Mouse (Mus musculus) kidney, postnatal 0 days (tissue): ENCODE measurements around the gene Sf3b1. TPM values are rescaled to one million over a fixed set of nuclear protein-coding genes. Genes with fewer than 3 reads are reported as not detected.
"Not testable (repeated sequence)": the region's sequence is repeated elsewhere in the genome, so short reads cannot be mapped to it uniquely, and the experiment has no call there.

Experiments
- ATAC-seq: fragments of 200-750 bp; cut with Nextera tagmentation; replicated peaks from 2 replicates; pipeline ENCODE4 v1.8.0; 2017; ENCODE audit warnings: low read depth, moderate number of reproducible peaks, moderate TSS enrichment, moderate library complexity; ENCODE audit not compliant: low FRiP score
- DNase-seq: peaks from one replicate; pipeline ENCODE4 v3.0.0-alpha.2; 2016; ENCODE audit warnings: low spot score
- H3K27ac ChIP-seq: fragments of 300-500 bp; sonication (generic); 2 replicates; pipeline ENCODE4 v1.5.1; 2014; ENCODE audit warnings: mild to moderate bottlenecking
- H3K27me3 ChIP-seq: fragments of 300-500 bp; sonication (generic); 2 replicates; pipeline ENCODE4 v1.6.1; 2014; ENCODE audit warnings: low read length, mixed read lengths; ENCODE audit not compliant: insufficient read depth
- H3K36me3 ChIP-seq: fragments of 300-500 bp; sonication (generic); 2 replicates; pipeline ENCODE4 v1.6.1; 2014; ENCODE audit warnings: low read length, mixed read lengths; ENCODE audit not compliant: insufficient read depth
- H3K4me1 ChIP-seq: fragments of 300-500 bp; sonication (generic); replicated peaks from 2 replicates; pipeline ENCODE4 v1.6.1; 2014; ENCODE audit warnings: antibody characterized with exemption, low read length, mixed read lengths; ENCODE audit not compliant: insufficient read depth
- H3K4me2 ChIP-seq: fragments of 300-500 bp; sonication (generic); 2 replicates; pipeline ENCODE4 v1.6.1; 2014; ENCODE audit warnings: mild to moderate bottlenecking, low read length, moderate library complexity, mixed read lengths
- H3K4me3 ChIP-seq: fragments of 300-500 bp; sonication (generic); replicated peaks from 2 replicates; pipeline ENCODE4 v1.5.1; 2014; ENCODE audit warnings: low read depth, low read length
- H3K9ac ChIP-seq: fragments of 300-500 bp; sonication (generic); 2 replicates; pipeline ENCODE4 v1.6.1; 2014; ENCODE audit warnings: low read depth, low read length
- H3K9me3 ChIP-seq: fragments of 300-500 bp; sonication (generic); replicated peaks from 2 replicates; pipeline ENCODE4 v1.6.1; 2016; ENCODE audit warnings: low read length, inconsistent platforms, mixed read lengths
- CTCF ChIP-seq: IDR thresholded peaks from 2 replicates; pipeline ENCODE4 v1.5.1; 2016; ENCODE audit warnings: antibody characterized with exemption, low read depth, mild to moderate bottlenecking, moderate library complexity
- WGBS: fragments of 180-500 bp; shearing (Covaris S2); extraction: QIAGEN DNeasy Blood & Tissue Kit; methylation state at CpG from one replicate; pipeline ENCODE4 v1.1.7; 2014; 5-methylcytosine and 5-hydroxymethylcytosine counted together
- polyA plus RNA-seq: library from polyadenylated mRNA; unstranded; fragments of >200 nt; fragmentation: Nextera tagmentation; extraction: Ambion mirVana; gene quantifications from 2 replicates; pipeline ENCODE4 v1.2.1, GENCODE M21; 2015

Gene Sf3b1
- polyA plus RNA-seq, 1 experiment from 2014 or later: 271 TPM

DNA sequence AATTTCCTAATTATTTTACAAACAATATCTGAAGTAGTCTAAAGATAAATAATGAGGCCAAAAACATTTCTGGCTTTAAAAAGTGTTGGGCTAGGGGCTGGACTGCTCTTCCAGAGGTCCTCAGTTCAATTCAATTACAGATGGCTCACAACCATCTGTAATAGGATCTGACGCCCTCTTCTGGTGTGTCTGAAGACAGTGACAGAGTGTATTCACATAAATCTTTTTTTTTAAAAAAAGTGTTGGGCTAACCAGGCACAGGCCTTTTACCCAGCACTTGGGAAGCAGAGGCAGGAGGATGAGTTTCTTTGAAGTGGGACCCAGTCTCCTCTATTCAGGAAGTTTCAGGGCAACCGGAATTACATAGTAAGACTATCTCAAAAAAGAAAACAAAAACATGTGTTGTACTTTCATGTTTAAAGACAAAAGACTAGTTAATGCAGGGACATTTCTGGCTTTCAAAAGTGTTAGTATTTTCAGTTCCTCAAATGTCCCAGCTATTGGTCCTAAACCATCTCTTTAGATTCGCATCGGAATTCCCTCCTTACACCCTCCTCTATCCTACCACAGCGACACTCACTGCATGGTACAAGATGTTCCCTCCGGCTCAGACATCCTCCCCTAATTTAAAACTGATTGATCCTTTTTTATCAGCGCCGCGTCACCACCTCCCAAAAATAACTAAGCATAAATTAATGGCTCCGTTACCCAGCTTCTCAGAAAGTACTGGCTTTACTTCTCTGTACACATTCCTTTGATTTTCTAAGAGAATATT lies 1.4 kb downstream of the Sf3b1 start:
- peak; percentile 35 for DNase-seq
- no peak for ATAC-seq
- Histone ChIP-seq H3K9ac (peak overlapping the region; percentile 99), H3K9me3 (no peaks in the 10 kb centered on the region), H3K4me2 (peak overlapping the region; percentile 75), H3K27ac (no peak overlapping the region), H3K4me3 (peak overlapping the region; percentile 99), H3K27me3 (no peaks in the 10 kb centered on the region), H3K4me1 (no peaks in the 10 kb centered on the region), H3K36me3 (no peaks in the 10 kb centered on the region)
- 0 out of 2 replicates have a peak, but pooled peaks have one; percentile 34 for TF ChIP-seq CTCF
- WGBS: 6% methylated on average over 10 of the region's 10 CpGs

GRCm38 (mm10) chr1:55021907-55022306 lies 5.4 kb downstream of the Sf3b1 start:
- ATAC-seq (no peak), DNase-seq (no peak)
- H3K9me3 ChIP-seq: no peaks in the 10 kb centered on the region
- H3K36me3 ChIP-seq: peaks cover 13% of the 10 kb centered on the region
- no peak overlapping the region for H3K9ac ChIP-seq
- no peak for TF ChIP-seq CTCF
- H3K4me3 ChIP-seq: no peak overlapping the region
- no peaks in the 10 kb centered on the region for H3K4me1 ChIP-seq
- no peak overlapping the region for H3K4me2 ChIP-seq
- no peaks in the 10 kb centered on the region for H3K27me3 ChIP-seq
- no peak overlapping the region for H3K27ac ChIP-seq

- DNase-seq: peak; percentile 19
- no peak overlapping the region for H3K4me3 ChIP-seq
- no peak overlapping the region for H3K4me2 ChIP-seq
- ATAC-seq: no peak
- no peak overlapping the region for H3K27ac ChIP-seq
- 52% methylated on average over 3 of the region's 3 CpGs for WGBS
- H3K9ac ChIP-seq: no peak overlapping the region
- H3K9me3 ChIP-seq: no peaks in the 10 kb centered on the region
- TF ChIP-seq CTCF: peak; percentile 45
- no peaks in the 10 kb centered on the region for H3K27me3 ChIP-seq
- no peaks in the 10 kb centered on the region for H3K4me1 ChIP-seq
- peaks cover 43% of the 10 kb centered on the region for H3K36me3 ChIP-seq
Observed at GRCm38 (mm10) chr1:55012513-55012912, 14.8 kb downstream of the Sf3b1 start.

DNA sequence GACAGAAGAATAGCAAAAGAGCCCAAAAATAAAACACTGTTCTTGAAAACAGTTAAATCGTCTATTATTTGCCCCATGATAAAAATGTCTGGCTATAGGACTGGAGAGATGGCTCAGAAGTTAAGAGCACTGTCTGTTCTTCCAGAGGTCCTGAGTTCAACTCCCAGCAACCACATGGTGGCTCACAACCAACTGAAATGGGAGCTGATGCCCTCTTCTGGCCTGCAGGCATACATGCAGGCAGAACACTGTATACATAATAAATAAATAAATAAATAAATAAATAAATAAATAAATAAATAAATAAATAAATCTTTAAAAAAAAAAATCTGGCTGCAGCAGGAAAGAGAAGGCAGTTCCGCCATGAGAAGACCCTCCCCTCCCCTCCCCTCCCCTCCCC lies 19.0 kb downstream of the Sf3b1 start:
- not testable (repeated sequence) for H3K9me3 ChIP-seq, H3K4me2 ChIP-seq, H3K4me3 ChIP-seq, H3K4me1 ChIP-seq, H3K27ac ChIP-seq, H3K9ac ChIP-seq, DNase-seq, H3K27me3 ChIP-seq, ATAC-seq
- WGBS: 91% methylated on average over 2 of the region's 2 CpGs
- peaks cover 48% of the 10 kb centered on the region for H3K36me3 ChIP-seq

DNA sequence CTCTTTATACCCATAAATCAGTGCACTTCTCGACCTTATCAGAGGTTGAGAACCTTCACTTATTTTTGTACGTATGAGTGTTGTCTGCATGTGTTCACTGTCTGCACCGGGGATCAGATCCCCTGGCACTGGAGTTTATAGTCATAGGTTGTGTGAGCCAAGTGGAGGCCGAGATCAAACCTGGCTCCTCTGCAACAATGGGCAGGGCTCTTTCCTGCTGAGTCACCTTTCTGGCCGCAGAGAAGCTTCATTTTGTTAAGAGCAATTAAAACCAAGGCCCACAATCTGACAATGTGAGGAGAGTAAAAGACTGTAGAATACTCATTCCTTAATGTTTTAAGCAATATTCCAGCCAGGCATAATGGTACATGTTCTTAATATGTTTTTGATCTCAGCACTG lies 33.7 kb downstream of the Sf3b1 start:
- ATAC-seq (no peak), DNase-seq (no peak)
- TF ChIP-seq CTCF: no peak
- Histone ChIP-seq H3K36me3 (peaks cover 69% of the 10 kb centered on the region), H3K4me1 (no peaks in the 10 kb centered on the region), H3K27ac (no peak overlapping the region), H3K9ac (no peak overlapping the region), H3K9me3 (no peaks in the 10 kb centered on the region), H3K4me3 (no peak overlapping the region), H3K4me2 (no peak overlapping the region), H3K27me3 (no peaks in the 10 kb centered on the region)
- 85% methylated on average over 5 of the region's 5 CpGs for WGBS

DNA sequence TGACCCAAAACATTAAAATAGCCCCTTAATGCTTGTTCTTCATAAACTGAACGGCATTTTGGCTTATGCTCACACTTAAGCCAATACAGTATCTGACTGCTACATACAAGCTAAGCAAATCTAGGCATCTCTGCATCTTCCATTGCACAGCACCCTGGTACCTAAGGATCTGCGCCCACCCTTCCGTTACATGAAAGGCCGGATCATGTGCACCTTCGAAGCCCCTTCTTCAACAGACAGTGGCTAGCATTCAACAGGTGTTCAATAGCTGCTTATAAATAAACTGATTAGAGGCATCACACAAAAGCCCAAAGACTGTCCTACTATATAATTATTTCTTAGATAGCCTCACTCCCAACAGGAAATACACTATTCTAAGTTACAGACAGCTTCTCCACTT lies 41.0 kb downstream of the Sf3b1 start:
- 94% methylated on average over 5 of the region's 5 CpGs for WGBS
- ATAC-seq (no peak), DNase-seq (no peak)
- TF ChIP-seq CTCF: no peak
- Histone ChIP-seq H3K36me3 (peaks cover 44% of the 10 kb centered on the region), H3K4me1 (no peaks in the 10 kb centered on the region), H3K4me3 (no peak overlapping the region), H3K9ac (no peak overlapping the region), H3K9me3 (no peaks in the 10 kb centered on the region), H3K27ac (no peak overlapping the region), H3K4me2 (no peak overlapping the region), H3K27me3 (no peaks in the 10 kb centered on the region)

DNA sequence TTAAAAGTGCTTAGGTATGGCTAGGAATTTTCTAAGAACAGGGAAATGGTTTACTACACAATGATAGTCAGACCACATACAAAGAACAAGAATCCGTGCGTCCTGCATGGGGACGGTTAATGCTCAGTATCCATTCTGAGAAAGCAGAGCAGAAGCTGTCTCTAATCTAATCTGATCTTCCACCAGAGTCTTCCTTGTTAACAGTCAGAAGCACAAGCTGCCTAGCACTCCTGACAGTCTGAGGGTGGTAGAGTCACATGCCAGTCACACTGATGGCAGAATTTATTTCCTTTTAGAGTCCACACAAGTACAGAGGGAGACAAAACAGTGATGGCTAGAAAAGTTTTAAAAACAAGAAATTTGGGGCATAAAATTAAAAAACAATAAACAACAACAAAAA lies 41.5 kb downstream of the Sf3b1 start:
- Histone ChIP-seq H3K4me1 (no peaks in the 10 kb centered on the region), H3K4me3 (no peak overlapping the region), H3K36me3 (peaks cover 42% of the 10 kb centered on the region), H3K9me3 (no peaks in the 10 kb centered on the region), H3K4me2 (no peak overlapping the region), H3K9ac (no peak overlapping the region), H3K27ac (no peak overlapping the region), H3K27me3 (no peaks in the 10 kb centered on the region)
- WGBS: 96% methylated on average over 3 of the region's 3 CpGs
- ATAC-seq: no peak
- TF ChIP-seq CTCF: no peak
- DNase-seq: no peak
